9 mouse cellular contexts compared by ENCODE assay signal in the genomic region with DNA sequence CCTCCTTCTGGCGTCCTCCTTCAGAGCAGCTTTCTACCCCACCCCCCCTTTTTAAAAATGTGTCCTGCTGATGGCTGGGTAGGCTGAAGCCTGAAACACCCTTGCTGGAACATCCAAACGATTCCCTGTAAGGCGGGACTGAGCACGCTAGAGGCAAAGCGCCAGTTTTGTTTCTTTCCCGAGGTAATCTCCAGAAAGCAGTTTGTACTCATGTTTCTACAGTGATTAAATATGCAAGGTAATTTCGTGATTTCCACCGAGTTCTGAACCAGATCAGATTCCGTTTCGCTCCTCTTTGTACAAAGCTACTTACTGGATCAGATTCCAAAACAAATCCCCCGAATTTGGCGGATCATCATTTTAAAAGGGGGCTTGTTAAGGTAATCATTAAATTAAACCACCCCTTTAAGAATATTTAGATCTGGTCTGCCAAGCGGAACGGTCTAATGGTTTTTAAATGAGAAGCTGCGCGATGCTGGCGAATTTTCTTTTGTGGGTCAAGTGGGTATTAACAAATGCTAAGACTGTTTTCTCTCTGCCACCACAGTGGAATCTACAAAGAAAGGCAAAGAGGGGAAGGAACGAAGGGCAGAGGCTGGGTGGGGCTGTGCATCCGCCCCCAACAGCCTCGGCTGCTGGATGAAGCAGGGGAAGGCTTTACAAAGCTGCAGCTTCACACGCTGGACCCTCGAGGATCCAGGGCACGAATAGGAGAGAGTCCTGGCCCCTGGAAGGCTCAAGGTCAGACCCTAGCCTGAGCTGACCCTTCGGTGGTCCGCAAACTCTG.
DNase-seq lines count a peak whose midpoint lies in the region; ATAC-seq and TF ChIP-seq lines count a peak whose summit lies in the region.
"Had no signal": no experiment of that assay in that cellular context is flagged by ENCODE, and none has a peak within 500 bp of the region (broad histone marks: within the 10 kb centered on the region; RNA-seq: fewer than 3 reads in every experiment).

No protein-coding gene starts in this region.

- intact Hi-C loops in heart, postnatal 14 days (cut with DNase I): no loop called here
- intact Hi-C loops in gastrocnemius, postnatal 14 days (cut with DNase I; ENCODE audit: low total_unique reads): no loop called here

- no peaks in the 10 kb centered on the region for H3K4me1 ChIP-seq in heart, postnatal 0 days (ENCODE audit: control insufficient read depth, insufficient read depth)
- H3K4me1 ChIP-seq in hindbrain, embryonic 13.5 days (replicated peaks): peaks cover 41% of the 10 kb centered on the region
- H3K4me1 ChIP-seq in neural tube, embryonic 11.5 days (ENCODE audit: control insufficient read depth, insufficient read depth, low read length): no peaks in the 10 kb centered on the region; the same call in 1 of the 2 replicates

- H3K27ac ChIP-seq in heart, postnatal 0 days (ENCODE audit: low read depth): no peak overlapping the region
- peak overlapping the region; percentile 72 for H3K27ac ChIP-seq in hindbrain, embryonic 13.5 days
- H3K27ac ChIP-seq in neural tube, embryonic 11.5 days (ENCODE audit: low read depth, low read length): no peak overlapping the region

- H3K9ac ChIP-seq in heart, postnatal 0 days (replicated peaks; ENCODE audit: low read depth, low read length): no peak overlapping the region
- H3K9ac ChIP-seq in hindbrain, embryonic 13.5 days: peak overlapping the region; percentile 51
- H3K9ac ChIP-seq in neural tube, embryonic 11.5 days (ENCODE audit: low read length): no peak overlapping the region

- no peak overlapping the region for H3K4me3 ChIP-seq in heart, postnatal 0 days (ENCODE audit: low read depth, low read length)
- no peak overlapping the region for H3K4me3 ChIP-seq in hindbrain, embryonic 13.5 days
- no peak overlapping the region for H3K4me3 ChIP-seq in neural tube, embryonic 11.5 days (ENCODE audit: low read depth, low read length)

- no peak for TF ChIP-seq CTCF in heart, postnatal 0 days (IDR thresholded peaks at IDR 0.05; ENCODE audit: low read depth)

- H3K4me2 ChIP-seq in heart, postnatal 0 days (ENCODE audit: low read depth, low read length): peak overlapping the region; percentile 18
- H3K4me2 ChIP-seq in hindbrain, embryonic 13.5 days: peak overlapping the region; percentile 47
- 0 out of 2 replicates have a peak overlapping the region, but pooled peaks have one; percentile 3 for H3K4me2 ChIP-seq in neural tube, embryonic 11.5 days (ENCODE audit: low read depth)

- no peaks in the 10 kb centered on the region for H3K27me3 ChIP-seq in heart, postnatal 0 days (ENCODE audit: control insufficient read depth, insufficient read depth, low read length)
- peaks cover 7% of the 10 kb centered on the region; the same call in 1 of the 2 replicates for H3K27me3 ChIP-seq in hindbrain, embryonic 13.5 days
- no peaks in the 10 kb centered on the region for H3K27me3 ChIP-seq in neural tube, embryonic 11.5 days (ENCODE audit: control insufficient read depth, insufficient read depth, low read length)
- H3K27me3 ChIP-seq: CH12.LX had no signal

- no peaks in the 10 kb centered on the region for H3K36me3 ChIP-seq in heart, postnatal 0 days (replicated peaks; ENCODE audit: control insufficient read depth, insufficient read depth, low read length)
- no peaks in the 10 kb centered on the region for H3K36me3 ChIP-seq in hindbrain, embryonic 13.5 days
- no peaks in the 10 kb centered on the region for H3K36me3 ChIP-seq in neural tube, embryonic 11.5 days (ENCODE audit: control insufficient read depth, insufficient read depth, low read length)

- 34% methylated on average over 25 of the region's 25 CpGs for WGBS in heart, postnatal 0 days
- 17% methylated on average over 25 of the region's 25 CpGs for WGBS in hindbrain, embryonic 13.5 days
- 30% methylated on average over 25 of the region's 25 CpGs for WGBS in neural tube, embryonic 11.5 days

- H3K9me3 ChIP-seq in heart, postnatal 0 days (replicated peaks; ENCODE audit: control insufficient read depth, low read length): no peaks in the 10 kb centered on the region
- H3K9me3 ChIP-seq in hindbrain, embryonic 13.5 days: no peaks in the 10 kb centered on the region
- H3K9me3 ChIP-seq in neural tube, embryonic 11.5 days (ENCODE audit: control insufficient read depth, low read length): no peaks in the 10 kb centered on the region

- DNase-seq in heart, postnatal 0 days (ENCODE audit: low spot score): no peak
- no peak for DNase-seq in heart, postnatal 14 days
- DNase-seq in embryo, embryonic 10.5 days (ENCODE audit: low spot score): peak; percentile 48
- peak; percentile 24 for DNase-seq in neural tube, embryonic 11.5 days (ENCODE audit: low spot score)
- no peak for DNase-seq in gastrocnemius, postnatal 14 days
- no peak for DNase-seq in left cerebral cortex, adult 8-10 months (ENCODE audit: low spot score in 2 of 2)
- no peak for DNase-seq in layer of hippocampus, postnatal 36 days

- no peak for TF ChIP-seq EP300 in heart, postnatal 0 days (IDR thresholded peaks at IDR 0.05; ENCODE audit: low read depth)

- ATAC-seq in heart, postnatal 0 days (ENCODE audit: insufficient read depth, low read depth): no peak
- no peak for ATAC-seq in hindbrain, embryonic 13.5 days (ENCODE audit: low FRiP score)
- no peak for ATAC-seq in neural tube, embryonic 11.5 days (ENCODE audit: insufficient read depth, low FRiP score, low TSS enrichment)

Comparison
In these comparisons a context has a peak if more than half of its experiments do, and no peak if none do; other contexts are left out.
1. DNase-seq: peak in embryo, embryonic 10.5 days (single experiment) and neural tube, embryonic 11.5 days (single experiment); none in heart, postnatal 0 days (single experiment), heart, postnatal 14 days (0 of 2), gastrocnemius, postnatal 14 days (single experiment), left cerebral cortex, adult 8-10 months (0 of 2) and layer of hippocampus, postnatal 36 days (0 of 2).
2. Peak in every context shown above with its lines, with median percentiles within 50 percentile points of each other: H3K4me2 ChIP-seq.